Mouse (Mus musculus): ENCODE data around the gene Idi1. TPM values are rescaled to one million over a fixed set of nuclear protein-coding genes. Genes with fewer than 3 reads are reported as not detected.
"Not testable (repeated sequence)": the region's sequence is repeated elsewhere in the genome, so short reads cannot be mapped to it uniquely, and the experiment has no call there.

Idi1 gene
- polyA plus RNA-seq (2017; shearing (Covaris generic)), result 10 to 100 TPM; 35.2 to 40.3 TPM

GRCm38 (mm10) chr13:8885445-8886184 is at the start of gene Idi1:
Gene Idi1 (plus strand): TSS chr13:8885501.
- ATAC-seq, result peak; percentile 94

GRCm38 (mm10) chr13:8838394-8838793 is 46.9 kb upstream of the Idi1 start:
- no peak for ATAC-seq

GRCm38 (mm10) chr13:8839111-8839510 is 46.2 kb upstream of the Idi1 start:
- no peak for ATAC-seq

GRCm38 (mm10) chr13:8839937-8840336 is 45.4 kb upstream of the Idi1 start:
- ATAC-seq, result no peak

- peak; percentile 29 for ATAC-seq
Observed at GRCm38 (mm10) chr13:8840941-8841340, 44.4 kb upstream of the Idi1 start.

- ATAC-seq, result not testable (repeated sequence)
Observed at GRCm38 (mm10) chr13:8841846-8842245, 43.5 kb upstream of the Idi1 start.

- no peak for ATAC-seq
Observed at GRCm38 (mm10) chr13:8842273-8842672, 43.0 kb upstream of the Idi1 start.

GRCm38 (mm10) chr13:8847702-8848101 is 37.6 kb upstream of the Idi1 start:
- ATAC-seq, result peak; percentile 69

- ATAC-seq, result no peak
Observed at GRCm38 (mm10) chr13:8849311-8849710, 36.0 kb upstream of the Idi1 start.

GRCm38 (mm10) chr13:8853424-8853823 is 31.9 kb upstream of the Idi1 start:
- ATAC-seq, result no peak

- ATAC-seq, result no peak
Observed at GRCm38 (mm10) chr13:8854769-8855168, 30.5 kb upstream of the Idi1 start.

- no peak for ATAC-seq
Observed at GRCm38 (mm10) chr13:8858453-8858852, 26.8 kb upstream of the Idi1 start.

GRCm38 (mm10) chr13:8860861-8861260 is 24.4 kb upstream of the Idi1 start:
- ATAC-seq, result no peak

- ATAC-seq, result no peak
Observed at GRCm38 (mm10) chr13:8864990-8865389, 20.3 kb upstream of the Idi1 start.

GRCm38 (mm10) chr13:8866612-8867011 is 18.7 kb upstream of the Idi1 start:
- ATAC-seq, result no peak

GRCm38 (mm10) chr13:8869578-8870157 is 15.6 kb upstream of the Idi1 start:
- no peak for ATAC-seq

- ATAC-seq, result peak; percentile 66
Observed at GRCm38 (mm10) chr13:8870160-8870509, 15.2 kb upstream of the Idi1 start.

- ATAC-seq, result peak; percentile 79
Observed at GRCm38 (mm10) chr13:8870510-8871313, 14.6 kb upstream of the Idi1 start.

GRCm38 (mm10) chr13:8871314-8871962 is 13.9 kb upstream of the Idi1 start, which contains the start of gene Wdr37:
Gene Wdr37 (minus strand): TSS chr13:8871909.
- no peak for ATAC-seq

- no peak for ATAC-seq
Observed at GRCm38 (mm10) chr13:8873776-8874175, 11.5 kb upstream of the Idi1 start.

GRCm38 (mm10) chr13:8881611-8882010 is 3.7 kb upstream of the Idi1 start:
- no peak for ATAC-seq

- ATAC-seq, result not testable (repeated sequence)
Observed at GRCm38 (mm10) chr13:8883870-8884269, 1.4 kb upstream of the Idi1 start.

- no peak for ATAC-seq
Observed at GRCm38 (mm10) chr13:8886185-8886560, 872 bp downstream of the Idi1 start.

All from CD4-positive, CD25-positive, alpha-beta regulatory T cell, adult 4 months (primary cell).